Mouse (Mus musculus): Measurements from ENCODE around the gene Rab3ip.

GRCm38 (mm10) chr10:116922161-116922560 is 28.4 kb downstream of the Rab3ip start:
- no peak for TF ChIP-seq CTCF (IDR thresholded peaks at IDR 0.05)
- no peak for TF ChIP-seq EP300 (IDR thresholded peaks at IDR 0.05)
